Comparison of ENCODE assay signal across 32 mouse cellular contexts in the genomic region with DNA sequence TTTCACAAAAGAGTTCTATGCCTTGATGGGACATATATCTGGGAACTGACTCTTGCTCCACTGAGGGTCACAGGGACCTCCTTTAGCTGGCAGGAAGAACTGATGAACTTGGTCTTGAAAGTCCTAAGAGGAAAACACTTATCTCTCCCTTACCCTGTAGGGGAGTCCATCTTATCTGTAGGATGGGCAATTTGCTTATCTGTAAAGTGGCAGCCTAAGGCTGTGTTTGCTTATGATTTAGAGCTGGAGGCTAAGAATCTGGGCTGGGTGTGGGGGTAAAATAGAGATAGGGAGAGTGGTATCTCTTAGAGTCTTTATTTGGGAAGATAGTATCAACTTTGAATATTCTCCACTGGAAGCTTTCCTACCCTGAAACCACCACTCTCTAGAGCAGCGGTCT.
"Had no signal": no experiment of that assay in that cellular context is flagged by ENCODE, and none has a peak within 500 bp of the region (broad histone marks: within the 10 kb centered on the region; RNA-seq: fewer than 3 reads in every experiment).

No protein-coding gene starts in this region.

- DNase-seq: left cerebral cortex, postnatal 4 days; liver; liver, embryonic 13.5 days; liver, postnatal 0 days; lung, adult 18-20 months; lung, adult 2 months; lung, embryonic 14.5 days; lung, postnatal 10 days; lung, postnatal 14 days; lung, postnatal 36 days; lung, postnatal 4 days; midbrain, embryonic 14.5 days had no signal

- H3K27ac ChIP-seq: limb, embryonic 10.5 days; limb, embryonic 12.5 days; limb, embryonic 13.5 days; limb, embryonic 15.5 days; liver, embryonic 12.5 days; liver, embryonic 13.5 days; liver, embryonic 14.5 days; liver, embryonic 15.5 days; lung, embryonic 15.5 days; macrophage; midbrain, embryonic 10.5 days; midbrain, embryonic 12.5 days; midbrain, embryonic 13.5 days; midbrain, embryonic 15.5 days; neural tube, embryonic 12.5 days had no signal

- H3K27me3 ChIP-seq: limb, embryonic 15.5 days; liver, embryonic 12.5 days; liver, embryonic 13.5 days; liver, embryonic 15.5 days; lung, embryonic 15.5 days; midbrain, embryonic 13.5 days; midbrain, embryonic 15.5 days; neural tube, embryonic 12.5 days had no signal

- ATAC-seq: liver, embryonic 12.5 days; liver, postnatal 0 days; lung, postnatal 0 days; midbrain, embryonic 13.5 days; midbrain, embryonic 15.5 days; midbrain, embryonic 16.5 days had no signal

- H3K9ac ChIP-seq: limb, embryonic 12.5 days; limb, embryonic 13.5 days; limb, embryonic 15.5 days; liver, embryonic 12.5 days; liver, embryonic 13.5 days; liver, embryonic 14.5 days; liver, embryonic 15.5 days; liver, postnatal 0 days; lung, embryonic 14.5 days; lung, embryonic 15.5 days; midbrain, embryonic 12.5 days; midbrain, embryonic 13.5 days; midbrain, embryonic 15.5 days; neural tube, embryonic 12.5 days had no signal

- H3K9me3 ChIP-seq: limb, embryonic 10.5 days; limb, embryonic 12.5 days; limb, embryonic 13.5 days; limb, embryonic 15.5 days; liver, embryonic 12.5 days; liver, embryonic 13.5 days; liver, embryonic 15.5 days; lung, embryonic 15.5 days; megakaryocyte, embryonic 14.5 days; midbrain, embryonic 10.5 days; midbrain, embryonic 12.5 days; midbrain, embryonic 13.5 days; midbrain, embryonic 15.5 days; neural tube, embryonic 12.5 days had no signal

- H3K36me3 ChIP-seq: limb, embryonic 12.5 days; limb, embryonic 15.5 days; liver, embryonic 13.5 days; liver, embryonic 15.5 days; lung, embryonic 15.5 days; midbrain, embryonic 15.5 days; neural tube, embryonic 12.5 days had no signal

- H3K4me1 ChIP-seq: limb, embryonic 10.5 days; limb, embryonic 12.5 days; limb, embryonic 13.5 days; limb, embryonic 15.5 days; liver, embryonic 12.5 days; liver, embryonic 15.5 days; lung, embryonic 15.5 days; midbrain, embryonic 10.5 days; midbrain, embryonic 12.5 days; midbrain, embryonic 13.5 days; midbrain, embryonic 15.5 days; neural tube, embryonic 12.5 days had no signal

- H3K4me3 ChIP-seq: limb, embryonic 10.5 days; limb, embryonic 12.5 days; limb, embryonic 13.5 days; limb, embryonic 15.5 days; liver, embryonic 12.5 days; liver, embryonic 13.5 days; liver, embryonic 15.5 days; lung, embryonic 15.5 days; megakaryocyte, embryonic 14.5 days; midbrain, embryonic 10.5 days; midbrain, embryonic 12.5 days; midbrain, embryonic 13.5 days; midbrain, embryonic 15.5 days; myocyte; neural tube, embryonic 12.5 days had no signal

- H3K4me2 ChIP-seq: limb, embryonic 12.5 days; limb, embryonic 13.5 days; limb, embryonic 15.5 days; liver, embryonic 11.5 days; liver, embryonic 12.5 days; liver, embryonic 13.5 days; liver, embryonic 15.5 days; lung, embryonic 14.5 days; lung, embryonic 15.5 days; midbrain, embryonic 11.5 days; midbrain, embryonic 12.5 days; midbrain, embryonic 13.5 days; midbrain, embryonic 15.5 days; neural tube, embryonic 12.5 days had no signal
